Mouse (Mus musculus) ovary, postnatal 14 days (tissue): ENCODE measurements around the gene Ptpre.

Source experiments
- DNase-seq: peaks from one replicate; pipeline ENCODE4 v3.0.0; 2022; ENCODE audit warnings: low spot score

Gene Ptpre

DNA sequence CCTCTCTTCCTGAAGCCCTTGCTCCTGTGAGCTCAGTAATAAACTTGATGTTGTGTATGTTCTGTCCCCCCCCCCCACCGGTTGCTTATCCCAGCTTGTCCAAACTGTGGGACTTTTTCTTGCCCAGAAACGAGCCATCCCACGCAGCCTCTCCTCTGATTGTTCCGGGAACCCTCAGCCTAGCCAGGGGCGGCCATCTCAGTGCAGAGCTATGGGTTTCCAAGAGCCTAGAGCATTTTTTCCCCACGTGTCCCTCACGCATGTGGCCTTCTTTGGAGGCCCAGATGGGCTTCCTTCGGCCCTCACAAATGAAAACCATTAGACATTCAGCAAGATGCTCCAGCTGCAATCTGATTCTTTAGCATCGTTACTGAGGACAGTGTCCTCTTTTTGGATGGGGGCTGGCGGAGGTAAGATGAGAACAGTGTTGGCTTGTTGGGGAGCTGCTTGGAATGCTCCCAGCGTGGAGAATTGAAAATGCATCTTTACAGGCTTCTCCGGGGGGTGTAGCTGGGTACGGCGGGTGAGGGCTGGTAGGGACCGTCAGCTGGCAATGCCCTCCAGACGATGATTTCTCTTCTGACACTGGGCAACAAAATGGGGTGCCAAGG, 41.5 kb downstream of the Ptpre start:
- no peak for DNase-seq

DNA sequence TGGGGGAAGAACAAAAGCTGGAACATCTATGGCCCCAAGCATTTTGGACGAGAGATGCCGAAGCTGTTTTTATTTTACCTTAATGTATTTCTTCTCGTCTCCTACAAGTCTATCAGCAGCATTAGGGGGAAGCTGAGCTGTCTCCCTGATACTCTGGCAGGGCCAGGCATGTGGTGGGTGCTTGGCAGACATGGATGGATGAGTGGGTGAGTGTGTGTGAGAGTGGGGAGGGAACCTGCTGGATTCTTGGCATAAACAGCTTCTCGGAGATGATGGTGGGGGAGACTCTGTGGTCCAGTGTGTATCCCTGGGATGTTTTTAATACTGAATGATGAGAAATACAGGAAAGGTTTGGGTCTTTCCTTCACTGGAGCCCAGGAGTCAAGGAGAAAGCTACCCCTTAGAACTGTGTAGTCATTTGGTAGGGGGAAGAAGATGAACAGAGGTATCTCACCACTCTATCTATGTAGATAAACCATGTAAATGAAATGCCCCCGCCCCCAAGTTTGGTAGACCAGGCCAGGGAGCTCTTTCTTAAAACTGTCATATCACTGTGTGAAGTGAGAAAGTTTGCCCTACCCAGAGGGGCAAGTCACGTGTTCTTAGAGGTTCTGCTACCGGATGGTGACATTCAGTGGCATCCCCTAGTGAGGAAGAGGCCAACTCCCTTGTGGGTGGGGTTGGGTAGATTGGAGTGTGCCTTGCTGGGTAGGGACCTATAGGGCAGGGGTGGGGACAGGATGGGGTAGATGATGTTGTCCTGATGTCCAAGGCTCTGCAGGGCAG, 43.2 kb downstream of the Ptpre start:
- DNase-seq = no peak

GRCm38 (mm10) chr7:135581128-135581527, 43.8 kb downstream of the Ptpre start:
- no peak for DNase-seq

- DNase-seq = no peak
Measured at GRCm38 (mm10) chr7:135585125-135585687, 47.9 kb downstream of the Ptpre start.

DNA sequence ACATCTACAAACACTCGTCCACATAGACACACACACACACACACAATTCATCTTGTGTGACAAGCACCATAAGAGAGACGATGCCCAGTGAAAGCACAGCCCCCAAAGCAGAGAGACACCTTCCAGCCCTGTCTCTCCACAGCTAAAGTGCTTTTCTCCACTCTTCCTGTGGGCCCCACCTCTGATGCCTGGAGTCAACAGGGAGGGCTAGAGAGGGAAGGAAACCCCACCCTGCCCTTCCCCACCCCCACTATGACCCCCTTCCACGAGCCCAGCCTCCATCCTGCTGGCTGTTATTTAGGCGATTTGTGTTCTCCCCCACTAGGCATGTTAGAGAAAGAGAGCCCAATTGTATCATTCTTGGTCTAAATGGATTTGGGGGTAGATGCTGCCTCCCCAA, 49.1 kb downstream of the Ptpre start:
- DNase-seq = no peak

GRCm38 (mm10) chr7:135587821-135588575, 50.7 kb downstream of the Ptpre start:
- no peak for DNase-seq

DNA sequence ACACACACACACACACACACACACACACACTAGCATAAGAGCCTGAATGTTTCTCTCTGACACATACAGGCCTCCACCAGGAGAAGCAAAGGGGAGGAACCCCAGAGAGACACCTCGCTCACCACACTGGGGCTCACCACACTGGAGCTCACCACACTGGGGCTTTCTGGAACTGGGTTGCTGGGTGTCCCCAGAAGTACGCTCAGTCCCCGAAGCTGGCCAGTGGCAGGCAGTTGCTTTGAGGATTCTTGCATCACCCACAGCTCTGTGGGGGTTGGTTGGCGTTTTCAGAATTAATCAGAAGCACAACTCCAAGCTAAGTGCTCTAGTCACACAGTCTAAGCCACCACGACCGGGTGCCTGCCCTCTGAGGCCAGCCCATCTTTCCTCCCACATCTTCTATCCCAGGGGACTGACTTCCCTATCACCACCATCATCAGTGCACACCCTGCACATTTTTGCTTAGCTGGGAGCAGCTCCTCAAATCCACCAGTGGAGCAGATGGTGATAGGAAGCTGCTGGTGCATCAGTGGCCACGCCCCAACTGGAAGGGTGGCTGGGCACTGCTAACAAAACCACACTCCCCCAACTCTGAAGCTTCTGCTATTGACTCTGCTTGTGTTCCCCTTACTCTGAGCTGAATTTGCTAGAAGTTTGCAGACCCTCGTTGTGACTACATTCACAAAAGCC, 51.5 kb downstream of the Ptpre start:
- DNase-seq = no peak

GRCm38 (mm10) chr7:135591461-135591860, 54.2 kb downstream of the Ptpre start:
- no peak for DNase-seq

- DNase-seq = no peak
Measured at GRCm38 (mm10) chr7:135593286-135593685, 56.0 kb downstream of the Ptpre start.

- no peak for DNase-seq
Measured at GRCm38 (mm10) chr7:135593825-135594224, 56.5 kb downstream of the Ptpre start.

DNA sequence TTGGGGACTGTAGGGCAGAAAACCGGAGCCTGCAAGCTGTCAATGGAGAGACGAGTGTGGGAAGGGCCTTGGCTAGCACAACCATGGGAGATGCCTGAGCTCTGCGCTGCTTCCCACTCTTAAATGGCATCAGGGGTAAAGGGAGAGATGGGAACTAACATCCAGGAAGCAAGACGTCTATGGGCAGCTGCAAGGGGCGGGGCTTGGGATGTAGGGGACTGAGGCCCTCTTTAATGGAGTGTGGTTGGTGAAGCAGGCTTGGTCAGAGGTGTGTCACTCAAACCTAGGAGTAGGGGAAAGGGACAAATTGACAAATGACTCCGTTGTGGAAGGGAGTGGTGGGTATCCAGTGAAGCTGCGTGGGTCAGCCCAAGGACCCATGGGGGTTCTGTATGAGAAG, 57.4 kb downstream of the Ptpre start:
- DNase-seq = no peak

DNA sequence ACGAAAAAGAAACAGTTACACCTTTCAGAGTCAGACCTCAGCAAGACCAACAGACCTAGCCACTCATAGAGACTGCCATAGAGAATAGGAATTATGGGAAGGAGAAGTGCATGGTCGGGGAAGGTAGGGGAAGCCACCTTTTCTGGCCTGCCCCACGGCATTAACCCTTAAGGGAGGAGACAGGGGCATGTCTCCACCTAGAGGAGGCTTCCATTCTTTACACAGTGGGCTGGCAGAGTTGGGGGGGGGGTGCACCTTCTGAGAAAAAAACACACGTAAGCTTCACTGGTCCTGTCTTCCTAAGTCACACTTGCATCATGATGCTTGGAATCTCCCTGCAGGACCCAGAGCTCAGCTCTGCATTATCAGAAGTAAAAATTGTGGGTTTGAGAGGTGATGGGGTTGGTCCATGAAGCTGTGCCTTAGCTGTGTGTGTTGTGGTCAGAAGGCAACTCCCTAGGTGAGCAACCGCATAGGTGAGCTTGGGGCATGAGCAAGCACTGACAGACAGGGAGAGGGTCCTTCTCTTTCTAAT, 58.4 kb downstream of the Ptpre start:
- DNase-seq = no peak

GRCm38 (mm10) chr7:135597006-135597405, 59.7 kb downstream of the Ptpre start:
- DNase-seq = no peak

GRCm38 (mm10) chr7:135597604-135598289, 60.5 kb downstream of the Ptpre start:
- DNase-seq = no peak

DNA sequence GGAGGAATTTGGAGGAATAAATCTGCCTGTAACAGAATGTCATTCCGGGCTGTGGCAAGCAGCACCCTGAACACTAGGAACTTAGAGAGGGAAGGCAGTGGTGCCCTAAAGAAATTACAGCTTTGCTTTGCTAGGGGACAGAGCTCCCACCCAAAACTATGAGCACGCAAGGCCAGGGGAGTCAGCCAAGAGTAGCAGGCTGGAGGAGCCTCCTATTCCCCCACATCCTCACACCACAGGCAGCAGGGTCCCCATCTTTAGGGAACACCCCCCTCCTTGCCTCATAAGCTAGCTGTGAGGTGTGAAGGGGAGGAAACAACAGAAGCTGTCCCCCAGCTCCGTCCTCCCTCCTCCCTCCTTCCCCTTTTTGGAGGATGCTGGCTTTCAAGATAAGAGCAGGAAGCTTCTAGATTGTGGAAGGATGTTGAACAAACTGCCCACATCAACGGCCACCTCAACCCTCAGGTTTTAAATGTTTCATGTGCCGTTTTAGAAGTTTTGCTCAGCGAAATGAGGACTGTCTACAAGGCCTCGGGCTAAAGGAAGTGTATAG, 61.1 kb downstream of the Ptpre start:
- DNase-seq = no peak

GRCm38 (mm10) chr7:135600076-135600475, 62.8 kb downstream of the Ptpre start:
- DNase-seq = no peak

DNA sequence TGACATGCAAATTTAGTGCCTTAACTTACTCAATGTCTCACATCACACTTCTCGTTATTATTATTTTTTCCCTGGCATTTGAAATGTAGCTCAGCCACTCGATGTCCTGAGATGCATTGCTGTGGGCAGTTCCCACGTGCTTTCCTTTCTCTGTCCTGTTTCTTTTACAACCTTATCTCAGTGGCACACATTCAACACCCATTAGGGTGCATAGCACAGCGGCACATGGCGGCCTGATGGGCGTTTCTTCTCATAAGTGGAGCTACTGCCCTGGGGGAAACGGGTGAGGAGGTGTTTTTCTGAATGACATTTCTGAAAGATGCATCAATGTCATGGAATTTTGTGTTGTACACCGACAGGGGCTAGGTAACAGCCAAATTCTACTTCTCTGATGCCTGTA, 64.3 kb downstream of the Ptpre start:
- no peak for DNase-seq

DNA sequence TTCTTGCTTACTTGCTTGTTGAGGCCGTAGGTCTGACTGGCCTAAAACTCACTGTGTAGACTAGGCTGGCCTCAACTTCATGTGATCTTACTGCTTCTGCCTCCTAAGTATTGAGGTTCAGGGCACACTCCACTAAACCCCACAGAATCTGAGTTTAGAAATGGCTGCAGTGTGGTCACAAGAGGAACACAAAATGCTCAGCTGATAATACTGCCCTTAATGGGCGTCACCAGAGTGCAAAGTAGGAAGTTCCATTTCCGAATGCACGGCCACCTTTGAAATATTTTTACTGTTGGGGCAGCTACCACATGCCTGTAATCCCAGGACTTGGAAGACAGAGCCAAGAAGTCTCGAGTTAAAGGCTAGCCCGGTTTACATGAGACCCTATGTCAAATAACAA, 65.0 kb downstream of the Ptpre start:
- DNase-seq = no peak

DNA sequence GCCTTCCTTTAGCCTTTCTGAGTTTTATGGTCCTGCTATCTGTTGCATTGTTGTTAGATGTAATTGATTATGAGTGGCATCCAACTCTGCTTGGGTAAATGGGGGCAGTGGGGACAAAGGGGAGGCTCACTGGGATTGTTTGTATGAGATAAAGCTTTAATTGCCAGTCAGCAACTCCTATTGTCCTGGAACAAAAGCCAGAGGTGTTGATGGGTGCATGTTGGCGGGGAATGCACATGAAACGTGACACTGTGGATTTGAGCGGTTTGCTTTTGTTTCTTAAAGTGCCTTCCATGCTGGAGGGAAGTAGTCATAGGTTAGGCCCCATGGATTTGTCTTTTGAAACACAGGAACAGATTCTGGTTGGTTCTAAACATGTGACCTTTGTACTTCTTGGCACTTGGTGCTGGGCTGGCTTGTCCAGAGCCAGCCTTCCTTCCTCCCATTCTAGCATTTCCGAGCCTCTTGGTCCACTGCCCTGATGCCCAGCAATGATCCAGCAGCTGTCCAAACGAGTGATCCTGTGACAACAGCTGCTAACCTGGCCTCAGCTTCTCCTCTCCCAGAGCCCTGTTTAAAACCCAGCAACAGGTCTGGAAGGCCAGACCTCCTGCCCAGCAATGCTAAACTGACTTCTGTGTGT, 65.7 kb downstream of the Ptpre start:
- no peak for DNase-seq

- no peak for DNase-seq
Measured at GRCm38 (mm10) chr7:135605002-135605803, 67.9 kb downstream of the Ptpre start.
